ENCODE assay signal across 23 mouse cellular contexts in genomic region chr13:55107116-55107515, GRCm38 (mm10). TPM values are rescaled to one million over a fixed set of nuclear protein-coding genes. Genes with fewer than 3 reads are reported as not detected.
A peak's percentile ranks its signal among the peaks of the same experiment; 100 is the strongest.
DNase-seq lines count a peak whose midpoint lies in the region; ATAC-seq lines count a peak whose summit lies in the region.
"Had no signal": no experiment of that assay in that cellular context is flagged by ENCODE, and none has a peak within 500 bp of the region (broad histone marks: within the 10 kb centered on the region; RNA-seq: fewer than 3 reads in every experiment).

No protein-coding gene starts in this region.

- intact Hi-C loops in left cerebral cortex, postnatal 36 days (cut with DNase I), result loop anchor here (5.0 kb wide), 1 partner anchor 65 kb away; no protein-coding TSS in a partner anchor

- H3K27me3 ChIP-seq in forebrain, embryonic 14.5 days (replicated peaks; ENCODE audit: control insufficient read depth, insufficient read depth, low read length), result no peaks in the 10 kb centered on the region
- H3K27me3 ChIP-seq in forebrain, embryonic 16.5 days (replicated peaks; ENCODE audit: control insufficient read depth, insufficient read depth, low read length), result no peaks in the 10 kb centered on the region
- no peaks in the 10 kb centered on the region for H3K27me3 ChIP-seq in heart, embryonic 14.5 days (ENCODE audit: control insufficient read depth, insufficient read depth, low read length)
- H3K27me3 ChIP-seq in heart, embryonic 16.5 days (ENCODE audit: control insufficient read depth, insufficient read depth, low read length), result no peaks in the 10 kb centered on the region
- H3K27me3 ChIP-seq in midbrain, embryonic 16.5 days (ENCODE audit: control insufficient read depth, insufficient read depth, low read depth, low read length), result no peaks in the 10 kb centered on the region
- H3K27me3 ChIP-seq: hindbrain, embryonic 15.5 days had no signal

- peaks cover 7% of the 10 kb centered on the region for H3K4me1 ChIP-seq in forebrain, embryonic 14.5 days (ENCODE audit: control insufficient read depth, insufficient read depth, low read length)
- H3K4me1 ChIP-seq in forebrain, embryonic 16.5 days (replicated peaks; ENCODE audit: control insufficient read depth, insufficient read depth, low read length), result peaks cover 14% of the 10 kb centered on the region
- peaks cover 10 to 16% of the 10 kb centered on the region in 2 experiments for H3K4me1 ChIP-seq in heart, embryonic 14.5 days (ENCODE audit: control insufficient read depth in 2 of 2, insufficient read depth in 2 of 2, low read length in 2 of 2)
- peaks cover 22% of the 10 kb centered on the region for H3K4me1 ChIP-seq in heart, embryonic 16.5 days (ENCODE audit: control insufficient read depth, insufficient read depth, low read length)
- H3K4me1 ChIP-seq in midbrain, embryonic 16.5 days (ENCODE audit: control insufficient read depth, insufficient read depth, low read length), result peaks cover 12% of the 10 kb centered on the region

- H3K9ac ChIP-seq in forebrain, embryonic 14.5 days (ENCODE audit: low read length), result 0 out of 2 replicates have a peak overlapping the region, but pooled peaks have one; percentile 21
- H3K9ac ChIP-seq in forebrain, embryonic 16.5 days (replicated peaks; ENCODE audit: low read depth, low read length), result no peak overlapping the region
- H3K9ac ChIP-seq in heart, embryonic 14.5 days (ENCODE audit: low read length), result peak overlapping the region; percentile 2; the same call in 1 of the 2 replicates
- peak overlapping the region; percentile 45 for H3K9ac ChIP-seq in heart, embryonic 16.5 days (ENCODE audit: low read length)
- H3K9ac ChIP-seq in midbrain, embryonic 16.5 days (ENCODE audit: low read depth, low read length), result no peak overlapping the region
- H3K9ac ChIP-seq: hindbrain, embryonic 15.5 days had no signal

- H3K4me2 ChIP-seq in forebrain, embryonic 14.5 days (ENCODE audit: low read length), result no peak overlapping the region
- H3K4me2 ChIP-seq in forebrain, embryonic 16.5 days (ENCODE audit: low read length), result no peak overlapping the region
- peak overlapping the region; percentile 80 for H3K4me2 ChIP-seq in heart, embryonic 14.5 days (ENCODE audit: low read length)
- H3K4me2 ChIP-seq in heart, embryonic 16.5 days (ENCODE audit: low read depth, low read length), result peak overlapping the region; percentile 91
- H3K4me2 ChIP-seq in midbrain, embryonic 16.5 days (ENCODE audit: low read length), result no peak overlapping the region

- 95% methylated on average over 4 of the region's 4 CpGs for whole genome bisulfite sequencing in forebrain, embryonic 14.5 days
- WGBS in forebrain, embryonic 16.5 days, result 90% methylated on average over 4 of the region's 4 CpGs
- WGBS in heart, embryonic 14.5 days, result 65% methylated on average over 4 of the region's 4 CpGs
- WGBS in heart, embryonic 16.5 days, result 67% methylated on average over 4 of the region's 4 CpGs
- 97% methylated on average over 4 of the region's 4 CpGs for WGBS in macrophage (ENCODE audit: missing documents)
- 92% methylated on average over 4 of the region's 4 CpGs for WGBS in midbrain, embryonic 16.5 days

- H3K79me2 ChIP-seq in macrophage (ENCODE audit: inconsistent target), result peaks cover 42% of the 10 kb centered on the region

- no peak overlapping the region for H3K4me3 ChIP-seq in forebrain, embryonic 14.5 days (ENCODE audit: low read depth, low read length)
- H3K4me3 ChIP-seq in forebrain, embryonic 16.5 days (replicated peaks; ENCODE audit: low read length), result no peak overlapping the region
- no peak overlapping the region for H3K4me3 ChIP-seq in heart, embryonic 14.5 days (ENCODE audit: control insufficient read depth in 1 of 2, insufficient read depth in 1 of 2, low read depth in 1 of 2, low read length in 2 of 2)
- H3K4me3 ChIP-seq in heart, embryonic 16.5 days (ENCODE audit: low read length), result no peak overlapping the region
- no peak overlapping the region for H3K4me3 ChIP-seq in macrophage (ENCODE audit: inconsistent target)
- no peak overlapping the region for H3K4me3 ChIP-seq in midbrain, embryonic 16.5 days (ENCODE audit: low read depth, low read length)

- peaks cover 10% of the 10 kb centered on the region; the same call in 1 of the 2 replicates for H3K36me3 ChIP-seq in forebrain, embryonic 14.5 days (ENCODE audit: control insufficient read depth, insufficient read depth, low read length)
- peaks cover 2% of the 10 kb centered on the region; the same call in 1 of the 2 replicates for H3K36me3 ChIP-seq in forebrain, embryonic 16.5 days (ENCODE audit: control insufficient read depth, insufficient read depth)
- peaks cover 20% of the 10 kb centered on the region for H3K36me3 ChIP-seq in heart, embryonic 14.5 days (ENCODE audit: control insufficient read depth, insufficient read depth, low read length)
- peaks cover 4% of the 10 kb centered on the region; the same call in 1 of the 2 replicates for H3K36me3 ChIP-seq in heart, embryonic 16.5 days (ENCODE audit: control insufficient read depth, insufficient read depth)
- no peaks in the 10 kb centered on the region for H3K36me3 ChIP-seq in macrophage (ENCODE audit: inconsistent target)
- H3K36me3 ChIP-seq in midbrain, embryonic 16.5 days (ENCODE audit: control insufficient read depth, insufficient read depth, low read length), result peaks cover 3% of the 10 kb centered on the region; the same call in 1 of the 2 replicates

- ATAC-seq in forebrain, embryonic 14.5 days, result no peak
- no peak for ATAC-seq in forebrain, embryonic 16.5 days
- no peak for ATAC-seq in heart, embryonic 14.5 days (ENCODE audit: insufficient number of reproducible peaks, insufficient read depth, low FRiP score, low read depth)
- ATAC-seq in heart, embryonic 16.5 days (replicated peaks; ENCODE audit: extremely low read depth, insufficient read depth, low FRiP score), result no peak
- no peak for ATAC-seq in midbrain, embryonic 16.5 days
- ATAC-seq: intestine, postnatal 0 days had no signal

- no peak for DNase-seq in forebrain, embryonic 14.5 days (ENCODE audit: low spot score)
- no peak for DNase-seq in heart, adult 18-20 months
- no peak for DNase-seq in left cerebral cortex, postnatal 36 days (ENCODE audit: low spot score in 2 of 2)
- DNase-seq: cerebellum, adult 2 months; left cerebral cortex, postnatal 4 days; thymus, adult 2 months had no signal

- H3K9me3 ChIP-seq in forebrain, embryonic 14.5 days (replicated peaks; ENCODE audit: control insufficient read depth, low read length), result no peaks in the 10 kb centered on the region
- no peaks in the 10 kb centered on the region for H3K9me3 ChIP-seq in forebrain, embryonic 16.5 days (ENCODE audit: control insufficient read depth, low read length)
- no peaks in the 10 kb centered on the region for H3K9me3 ChIP-seq in heart, embryonic 14.5 days (ENCODE audit: control insufficient read depth, low read length)
- no peaks in the 10 kb centered on the region for H3K9me3 ChIP-seq in heart, embryonic 16.5 days (replicated peaks; ENCODE audit: control insufficient read depth, low read length)
- no peaks in the 10 kb centered on the region for H3K9me3 ChIP-seq in midbrain, embryonic 16.5 days (replicated peaks; ENCODE audit: control insufficient read depth, low read length, poor library complexity, severe bottlenecking)
- H3K9me3 ChIP-seq: forebrain, embryonic 10.5 days; hindbrain, embryonic 15.5 days; midbrain, embryonic 10.5 days had no signal

- no peak overlapping the region for H3K27ac ChIP-seq in forebrain, embryonic 14.5 days (ENCODE audit: low read depth, low read length)
- H3K27ac ChIP-seq in forebrain, embryonic 16.5 days (ENCODE audit: low read length), result no peak overlapping the region
- H3K27ac ChIP-seq in heart, embryonic 14.5 days (replicated peaks in 1 of 2; ENCODE audit: control insufficient read depth in 1 of 2, insufficient read depth in 1 of 2, low read depth in 2 of 2, low read length in 2 of 2), result peak overlapping the region; percentile 88 to 94
- H3K27ac ChIP-seq in heart, embryonic 16.5 days (ENCODE audit: low read length), result peak overlapping the region; percentile 94
- peak overlapping the region; percentile 5; the same call in 1 of the 2 replicates for H3K27ac ChIP-seq in macrophage
- H3K27ac ChIP-seq in midbrain, embryonic 16.5 days (ENCODE audit: low read length), result no peak overlapping the region
- H3K27ac ChIP-seq: forebrain, embryonic 10.5 days; hindbrain, embryonic 15.5 days; midbrain, embryonic 10.5 days had no signal

RNA-seq across cellular contexts. Expression of gene Zfp346, which starts 2.0 kb away (rescaled TPM):
- 20.3 and 20.8 TPM in 2 replicates for polyA plus RNA-seq in forebrain, embryonic 14.5 days (2014; fragmentation: Nextera tagmentation; extraction: Ambion mirVana)
- 22.7 and 26.3 TPM in 2 replicates for polyA plus RNA-seq in forebrain, embryonic 16.5 days (2015; fragmentation: Nextera tagmentation; extraction: Ambion mirVana)
- 22.3 and 22.8 TPM in 2 replicates for polyA plus RNA-seq in heart, embryonic 14.5 days (2014; fragmentation: Nextera tagmentation; extraction: Ambion mirVana)
- 10 to 100 TPM; 16.6 to 18.0 TPM for total RNA-seq in heart, adult 18-20 months (2021)
- polyA plus RNA-seq in heart, embryonic 16.5 days (2015; fragmentation: Nextera tagmentation; extraction: Ambion mirVana), result 19.1 and 20.6 TPM in 2 replicates
- total RNA-seq in macrophage (2018; cell fraction: chromatin; rRNA removed), result 10 to 100 TPM; 12.2 to 91.6 (median 57.2) TPM
- total RNA-seq in macrophage (2018; cell fraction: cytosol; rRNA removed), result 10 to 100 TPM in 12 of 26 experiments, 1 to 10 TPM in 14; 3.6 to 15.5 (median 9.5) TPM
- total RNA-seq in macrophage (2018; cell fraction: nucleus; rRNA removed), result 10 to 100 TPM in 24 of 26 experiments, 1 to 10 TPM in 2; 7.8 to 56.8 (median 24.9) TPM
- 7.5 to 9.8 TPM (median 9.6 TPM) in 3 replicates for polyA plus RNA-seq in macrophage (2018)
- total RNA-seq in left cerebral cortex, postnatal 36 days (2021), result 10 to 100 TPM; 39.0 to 47.3 TPM
- polyA plus RNA-seq in midbrain, embryonic 16.5 days (2015; fragmentation: Nextera tagmentation; extraction: Ambion mirVana), result 29.5 and 32.2 TPM in 2 replicates

RNA-seq across cellular contexts. Expression of gene Uimc1, which starts 7.0 kb away (rescaled TPM):
- 20.7 and 23.5 TPM in 2 replicates for polyA plus RNA-seq in forebrain, embryonic 14.5 days (2014; fragmentation: Nextera tagmentation; extraction: Ambion mirVana)
- polyA plus RNA-seq in forebrain, embryonic 16.5 days (2015; fragmentation: Nextera tagmentation; extraction: Ambion mirVana), result 25.7 and 26.2 TPM in 2 replicates
- polyA plus RNA-seq in heart, embryonic 14.5 days (2014; fragmentation: Nextera tagmentation; extraction: Ambion mirVana), result 19.1 and 19.3 TPM in 2 replicates
- total RNA-seq in heart, adult 18-20 months (2021), result 10 to 100 TPM; 16.7 to 17.0 TPM
- 19.0 and 22.0 TPM in 2 replicates for polyA plus RNA-seq in heart, embryonic 16.5 days (2015; fragmentation: Nextera tagmentation; extraction: Ambion mirVana)
- 100 to 1,000 TPM; 103 to 230 (median 152) TPM for total RNA-seq in macrophage (2018; cell fraction: chromatin; rRNA removed)
- 10 to 100 TPM; 16.2 to 28.0 (median 21.6) TPM for total RNA-seq in macrophage (2018; cell fraction: cytosol; rRNA removed)
- total RNA-seq in macrophage (2018; cell fraction: nucleus; rRNA removed), result 100 to 1,000 TPM in 6 of 26 experiments, 10 to 100 TPM in 20; 49.0 to 128 (median 81.5) TPM
- 21.0 to 56.7 TPM (median 25.2 TPM) in 3 replicates for polyA plus RNA-seq in macrophage (2018)
- 10 to 100 TPM; 16.6 to 22.2 TPM for total RNA-seq in left cerebral cortex, postnatal 36 days (2021)
- polyA plus RNA-seq in midbrain, embryonic 16.5 days (2015; fragmentation: Nextera tagmentation; extraction: Ambion mirVana), result 20.3 and 20.8 TPM in 2 replicates

RNA-seq across cellular contexts. Expression of gene Gm17617, which starts 26.2 kb away (rescaled TPM):
- polyA plus RNA-seq in forebrain, embryonic 14.5 days (2014; fragmentation: Nextera tagmentation; extraction: Ambion mirVana), result not detected in 2 replicates
- polyA plus RNA-seq in forebrain, embryonic 16.5 days (2015; fragmentation: Nextera tagmentation; extraction: Ambion mirVana), result not detected in 2 replicates
- polyA plus RNA-seq in heart, embryonic 14.5 days (2014; fragmentation: Nextera tagmentation; extraction: Ambion mirVana), result not detected in 2 replicates
- not detected for total RNA-seq in heart, adult 18-20 months (2021)
- not detected in 2 replicates for polyA plus RNA-seq in heart, embryonic 16.5 days (2015; fragmentation: Nextera tagmentation; extraction: Ambion mirVana)
- not detected for total RNA-seq in macrophage (2018; cell fraction: chromatin; rRNA removed)
- not detected for total RNA-seq in macrophage (2018; cell fraction: cytosol; rRNA removed)
- not detected for total RNA-seq in macrophage (2018; cell fraction: nucleus; rRNA removed)
- not detected in 3 replicates for polyA plus RNA-seq in macrophage (2018)
- not detected for total RNA-seq in left cerebral cortex, postnatal 36 days (2021)
- not detected in 2 replicates for polyA plus RNA-seq in midbrain, embryonic 16.5 days (2015; fragmentation: Nextera tagmentation; extraction: Ambion mirVana)
- total RNA-seq: adrenal gland, postnatal 14 days; gastrocnemius, postnatal 4 days; layer of hippocampus, postnatal 36 days; left cerebral cortex, postnatal 4 days; monocyte, adult 5-6 weeks had no signal
- polyA plus RNA-seq: cerebellum, adult 2 months; embryonic facial prominence, embryonic 11.5 days; forebrain, embryonic 10.5 days; hindbrain, embryonic 15.5 days; intestine, postnatal 0 days; kidney, embryonic 16.5 days; midbrain, embryonic 10.5 days; neural tube, embryonic 14.5 days; thymus, adult 2 months; urinary bladder, adult 2 months had no signal

RNA-seq across cellular contexts. Expression of gene Fgfr4, which starts 45.3 kb away (rescaled TPM):
- polyA plus RNA-seq in forebrain, embryonic 14.5 days (2014; fragmentation: Nextera tagmentation; extraction: Ambion mirVana), result 0.30 and 1.1 TPM in 2 replicates
- 0.67 and 1.4 TPM in 2 replicates for polyA plus RNA-seq in forebrain, embryonic 16.5 days (2015; fragmentation: Nextera tagmentation; extraction: Ambion mirVana)
- polyA plus RNA-seq in heart, embryonic 14.5 days (2014; fragmentation: Nextera tagmentation; extraction: Ambion mirVana), result 0.39 and 0.40 TPM in 2 replicates
- under 1 TPM; 0.28 to 0.30 TPM for total RNA-seq in heart, adult 18-20 months (2021)
- 0.80 and 2.6 TPM in 2 replicates for polyA plus RNA-seq in heart, embryonic 16.5 days (2015; fragmentation: Nextera tagmentation; extraction: Ambion mirVana)
- total RNA-seq in macrophage (2018; cell fraction: chromatin; rRNA removed), result not detected
- not detected for total RNA-seq in macrophage (2018; cell fraction: cytosol; rRNA removed)
- total RNA-seq in macrophage (2018; cell fraction: nucleus; rRNA removed), result not detected
- polyA plus RNA-seq in macrophage (2018), result not detected in 3 replicates
- under 1 TPM; 0.18 to 0.30 TPM for total RNA-seq in left cerebral cortex, postnatal 36 days (2021)
- polyA plus RNA-seq in midbrain, embryonic 16.5 days (2015; fragmentation: Nextera tagmentation; extraction: Ambion mirVana), result 0.60 and 0.82 TPM in 2 replicates
- total RNA-seq: monocyte, adult 5-6 weeks had no signal

Comparison
In these comparisons a context has a peak if more than half of its experiments do, and no peak if none do; other contexts are left out.
1. H3K9ac ChIP-seq: peak in forebrain, embryonic 14.5 days (single experiment), heart, embryonic 14.5 days (single experiment) and heart, embryonic 16.5 days (single experiment); none in forebrain, embryonic 16.5 days (single experiment) and midbrain, embryonic 16.5 days (single experiment).
2. H3K27ac ChIP-seq: peak in heart, embryonic 14.5 days (2 of 2), heart, embryonic 16.5 days (single experiment) and macrophage (single experiment); none in forebrain, embryonic 14.5 days (single experiment), forebrain, embryonic 16.5 days (single experiment) and midbrain, embryonic 16.5 days (single experiment).
3. H3K4me2 ChIP-seq: peak in heart, embryonic 14.5 days (single experiment) and heart, embryonic 16.5 days (single experiment); none in forebrain, embryonic 14.5 days (single experiment), forebrain, embryonic 16.5 days (single experiment) and midbrain, embryonic 16.5 days (single experiment).